Mouse (Mus musculus) Patski (cell line): Measurements from ENCODE around the gene B4galt2. TPM values are rescaled to one million over a fixed set of nuclear protein-coding genes. Genes with fewer than 3 reads are reported as not detected.

Experiments
- ATAC-seq: fragments of 100-300 bp; one replicate; pipeline ENCODE4 v1.8.0; 2021
- CTCF ChIA-PET: fragments of 350-600 bp; sonication (Branson Sonifier 250); formaldehyde crosslinking; loops from one replicate; lab custom pipeline; 2022; ENCODE audit warnings: inconsistent platforms; lab: Charles Lee
- POLR2A ChIA-PET: fragments of 350-600 bp; sonication (Branson Sonifier 250); formaldehyde crosslinking; loops from one replicate; lab custom pipeline; 2022; ENCODE audit warnings: antibody characterized with exemption, inconsistent platforms; lab: Charles Lee
- DNase-seq: peaks from one replicate; pipeline ENCODE4 v3.0.0-alpha.2; 2011; ENCODE audit warnings: low read depth, low spot score
- H3K27me3 ChIP-seq: fragments of 371-371 bp; one replicate; pipeline ENCODE4 v1.5.1; 2021
- CTCF ChIP-seq: fragments of 100-300 bp; IDR thresholded peaks from one replicate; pipeline ENCODE4 v1.5.1; 2021
- in situ Hi-C: fragments of 300-500 bp; cut with MboI; formaldehyde crosslinking; loops from 3 replicates; pipeline ENCODE4 v1.11.1; 2018; ENCODE audit warnings: low pct_unique_long_range_greater_than_20kb, mixed read lengths
- polyA plus RNA-seq: library from polyadenylated mRNA; unstranded; gene quantifications from one replicate; pipeline ENCODE4 v1.2.3, GENCODE M21; 2021

The B4galt2 gene
- polyA plus RNA-seq, 1 experiment from 2014 or later = 26.0 TPM

DNA sequence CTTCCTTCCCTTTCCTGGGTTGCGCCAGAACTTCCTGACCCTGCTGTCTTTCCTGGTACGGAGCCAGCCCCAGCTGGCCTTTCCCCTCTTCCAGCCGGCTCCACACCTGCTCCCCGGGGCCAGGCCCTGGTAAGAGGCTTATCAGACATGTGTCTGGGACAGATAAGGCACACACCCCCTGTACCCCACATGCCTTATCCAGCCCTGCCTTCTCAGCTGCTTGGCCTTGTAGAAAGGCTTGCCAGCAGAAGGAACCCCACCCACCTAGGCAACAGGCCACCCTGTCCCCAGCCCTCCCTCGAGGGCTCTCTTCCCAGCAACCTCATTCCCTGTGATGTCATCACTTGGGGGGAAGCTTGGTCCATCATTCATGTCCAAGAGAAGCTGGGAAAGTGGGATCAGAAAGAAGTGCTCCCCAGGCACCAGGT lies 53.1 kb downstream of the B4galt2 start:
- TF ChIP-seq CTCF = no peak
- ATAC-seq (no peak), DNase-seq (no peak)
- POLR2A ChIA-PET = no interaction called here
- in situ Hi-C loops = loop anchor here (5.0 kb wide), 1 partner anchor 252 kb away; no protein-coding TSS in a partner anchor
- H3K27me3 ChIP-seq = peaks cover 15% of the 10 kb centered on the region
- CTCF ChIA-PET = interaction anchor here (1.2 to 2.4 kb wide), 3 partner anchors 20 to 29 kb away, joined by 3 to 8 read pairs (median 4); no protein-coding TSS in a partner anchor

DNA sequence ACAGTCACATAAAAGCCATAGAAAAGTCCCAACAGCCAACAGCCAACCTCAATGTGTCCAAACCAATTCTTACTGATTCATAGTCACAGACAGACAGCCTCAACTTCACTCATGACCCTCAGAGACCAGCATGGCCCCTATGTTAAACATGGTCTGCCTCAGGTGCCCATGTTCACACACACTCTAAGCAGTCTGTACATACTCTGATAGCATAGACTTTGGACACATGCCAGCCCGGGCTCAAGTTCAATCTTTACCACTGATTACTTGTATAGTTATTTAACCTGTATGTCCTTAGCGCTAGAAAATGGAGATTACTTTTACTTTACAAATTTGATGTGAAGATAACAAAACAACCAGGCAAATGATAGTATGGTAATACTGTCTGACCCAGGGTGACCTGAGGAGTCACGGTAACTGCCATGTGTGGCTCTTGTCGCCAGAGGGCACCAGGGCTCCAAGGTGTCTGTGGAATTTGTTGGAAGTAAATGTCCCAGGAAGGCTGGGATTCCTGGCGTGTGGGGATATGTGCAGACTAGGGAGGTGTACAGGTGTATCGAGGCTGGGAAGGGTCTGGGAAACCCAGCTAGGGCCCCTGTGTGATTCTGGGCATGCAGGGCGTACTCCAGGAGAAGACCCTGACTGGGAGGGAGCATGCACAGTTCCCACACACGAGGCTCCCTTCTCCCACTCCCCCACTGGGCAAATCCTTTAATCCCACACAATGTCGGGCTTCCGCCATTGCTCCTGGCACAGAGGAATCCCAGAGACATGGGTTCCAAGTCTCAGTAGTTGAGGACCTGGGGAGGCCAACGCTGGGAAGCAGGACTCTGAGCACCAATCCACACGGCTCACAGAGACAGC lies 53.8 kb downstream of the B4galt2 start:
- H3K27me3 ChIP-seq = peaks cover 15% of the 10 kb centered on the region
- DNase-seq (no peak), ATAC-seq (no peak)
- in situ Hi-C loops = loop anchor here (5.0 kb wide), 1 partner anchor 253 kb away; no protein-coding TSS in a partner anchor
- ChIA-PET POLR2A (no interaction called here), CTCF (interaction anchor here (1.1 to 2.4 kb wide), 4 partner anchors 21 to 254 kb away, joined by 3 to 8 read pairs (median 4); no protein-coding TSS in a partner anchor)
- TF ChIP-seq CTCF = no peak

DNA sequence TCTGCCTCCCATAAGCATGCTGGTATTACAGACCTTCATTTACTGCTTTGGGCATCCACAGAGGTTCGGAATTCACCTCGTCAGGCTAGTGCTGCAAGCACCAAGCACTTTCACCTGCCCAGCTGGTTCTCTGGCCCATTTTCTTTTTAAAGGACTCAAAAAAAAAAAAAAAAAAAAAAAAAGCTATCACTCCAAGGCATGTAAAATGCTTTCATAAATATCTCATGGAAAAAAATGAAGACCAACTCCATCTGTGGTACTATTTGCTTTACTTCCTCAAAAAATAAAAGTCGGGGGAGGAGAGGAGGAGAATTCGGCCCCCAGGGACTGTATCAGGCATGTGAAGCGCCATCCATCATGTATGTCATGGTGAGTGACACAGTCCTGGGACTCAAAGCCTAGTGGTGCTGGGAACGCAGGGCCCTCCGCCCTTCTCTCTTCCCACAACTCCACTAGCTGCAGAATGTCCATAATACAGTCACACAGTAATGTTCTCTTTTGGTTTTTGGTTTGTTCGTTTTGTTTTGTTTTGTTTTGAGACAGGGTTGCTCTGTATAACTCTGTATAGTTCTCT lies 54.6 kb downstream of the B4galt2 start:
- in situ Hi-C loops = no loop called here
- ATAC-seq = no peak
- no peak for DNase-seq
- ChIA-PET CTCF (interaction anchor here (1.1 to 2.4 kb wide), 3 partner anchors 22 to 255 kb away, joined by 3 to 8 read pairs (median 4); no protein-coding TSS in a partner anchor), POLR2A (no interaction called here)
- no peak for TF ChIP-seq CTCF
- H3K27me3 ChIP-seq = peaks cover 15% of the 10 kb centered on the region

Other genes starting within 250 kb of the B4galt2 start
- gene Dmap1, start 201.2 kb downstream of the B4galt2 start, polyA plus RNA-seq = 23.2 TPM
- not detected for gene Gm12845, start 159.1 kb downstream of the B4galt2 start, polyA plus RNA-seq
- gene Klf17, start 117.8 kb downstream of the B4galt2 start, polyA plus RNA-seq = not detected
- gene Slc6a9, start 49.0 kb downstream of the B4galt2 start, polyA plus RNA-seq = 12.8 TPM
- 0.78 TPM for gene Ccdc24, start 10.9 kb downstream of the B4galt2 start, polyA plus RNA-seq
- 236 TPM for gene Atp6v0b, start 3.8 kb upstream of the B4galt2 start, polyA plus RNA-seq
- 7.0 TPM for gene Dph2, start 8.5 kb upstream of the B4galt2 start, polyA plus RNA-seq
- gene Ipo13, start 31.5 kb upstream of the B4galt2 start, polyA plus RNA-seq = 51.9 TPM
- not detected for gene Artn, start 46.3 kb upstream of the B4galt2 start, polyA plus RNA-seq